Mouse (Mus musculus) testis, postnatal 14 days (tissue): ENCODE results near the gene P4ha1.
"Not testable (repeated sequence)": the region's sequence is repeated elsewhere in the genome, so short reads cannot be mapped to it uniquely, and the experiment has no call there.

Source experiments
- DNase-seq: peaks from one replicate; pipeline ENCODE4 v3.0.0; 2021; ENCODE audit warnings: low spot score

P4ha1 gene

DNA sequence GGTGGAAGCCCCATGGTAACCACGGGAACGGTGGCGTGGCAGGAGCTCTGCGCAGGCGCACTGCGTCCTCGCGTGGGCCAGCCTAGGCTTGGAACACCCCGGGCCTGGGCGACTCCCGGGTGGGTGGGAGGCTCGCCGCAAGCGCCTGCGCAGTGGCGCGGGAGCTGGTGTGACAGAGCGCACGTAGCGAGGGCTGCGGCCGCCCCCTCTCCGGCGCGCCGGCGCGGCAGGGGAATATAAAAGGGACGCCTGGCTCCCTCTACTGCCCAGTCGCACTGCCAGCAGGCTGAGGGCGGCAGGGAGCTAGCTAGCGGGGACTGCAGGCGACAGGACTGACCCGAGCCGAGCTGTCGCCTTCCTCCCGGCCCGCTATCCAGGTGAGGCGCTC is at the start of gene P4ha1:
TSS of gene P4ha1 (plus strand) at position 197 of the 388 bp plus-strand sequence.
- peak; percentile 98 for DNase-seq

DNA sequence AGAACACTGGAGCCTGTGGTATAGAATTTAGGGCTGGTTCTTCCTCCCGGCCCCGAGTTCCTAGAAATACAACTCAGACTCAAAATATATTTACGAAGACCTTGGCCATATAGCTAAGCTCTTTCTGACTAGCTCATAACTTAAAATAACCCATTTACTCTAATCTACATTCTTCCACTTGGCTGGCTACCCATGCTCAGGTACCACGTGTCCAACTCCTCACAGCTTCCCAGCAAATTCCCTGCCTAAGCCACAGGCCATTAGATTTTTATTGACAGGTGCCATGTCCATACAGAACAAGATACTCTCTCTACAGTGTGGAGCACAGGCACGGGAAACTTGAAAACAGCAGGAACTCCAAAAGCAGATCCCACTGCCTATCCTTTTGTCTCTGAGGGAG is 47.4 kb upstream of the P4ha1 start:
- no peak for DNase-seq

DNA sequence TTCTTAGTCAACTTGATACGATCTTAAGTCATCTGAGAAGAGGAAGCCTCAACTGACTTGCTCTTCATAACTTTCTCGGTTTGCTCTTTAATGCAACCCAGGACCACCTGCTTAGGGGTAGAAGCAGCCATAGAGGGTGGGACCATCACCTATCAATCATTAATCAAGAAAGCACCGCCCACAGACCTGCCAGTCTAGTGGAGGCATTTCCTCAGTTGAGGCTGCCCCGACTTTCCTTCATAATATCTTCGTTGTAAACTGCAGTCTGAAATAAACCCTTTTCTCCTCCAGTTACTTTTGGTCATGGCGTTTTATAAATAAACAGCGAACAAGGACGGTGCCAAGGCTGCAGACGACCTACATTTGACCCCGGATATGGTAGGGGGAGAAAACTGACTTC is 46.0 kb upstream of the P4ha1 start:
- no peak for DNase-seq

DNA sequence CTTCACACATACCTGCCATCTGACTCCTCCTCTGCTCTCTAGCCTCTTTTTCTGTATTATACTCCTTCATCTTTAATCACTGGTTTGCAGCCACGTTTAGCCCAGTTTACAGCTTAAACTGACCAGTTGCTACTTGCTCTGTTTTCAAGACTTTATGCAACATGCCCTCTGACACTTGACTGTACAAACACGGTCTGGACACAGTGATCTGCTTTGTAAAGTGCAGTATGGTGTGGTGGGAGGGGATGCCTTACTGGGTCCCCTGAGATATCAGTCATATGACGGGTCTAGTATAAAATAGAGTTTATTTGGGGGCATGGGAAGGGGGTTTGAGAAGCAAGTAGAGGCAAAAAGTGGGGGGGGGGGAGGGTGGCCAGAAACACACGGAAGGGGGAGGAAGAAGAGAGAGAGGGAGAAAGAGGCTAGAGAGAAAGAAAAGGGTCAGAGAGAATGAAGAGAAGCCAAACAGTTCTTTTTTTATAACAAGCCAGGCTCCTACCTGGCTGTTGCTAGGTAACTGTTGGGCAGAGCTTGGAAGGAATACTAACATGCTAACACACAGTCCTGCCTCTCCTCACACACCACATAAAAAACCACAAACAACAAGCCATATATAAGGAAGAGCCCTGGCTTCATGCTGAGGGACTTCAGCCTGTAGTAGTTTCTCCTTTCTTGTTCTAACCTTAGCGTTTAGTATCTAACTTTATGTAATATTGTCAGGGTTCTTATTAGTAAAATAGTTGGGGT is 45.2 kb upstream of the P4ha1 start:
- no peak for DNase-seq

DNA sequence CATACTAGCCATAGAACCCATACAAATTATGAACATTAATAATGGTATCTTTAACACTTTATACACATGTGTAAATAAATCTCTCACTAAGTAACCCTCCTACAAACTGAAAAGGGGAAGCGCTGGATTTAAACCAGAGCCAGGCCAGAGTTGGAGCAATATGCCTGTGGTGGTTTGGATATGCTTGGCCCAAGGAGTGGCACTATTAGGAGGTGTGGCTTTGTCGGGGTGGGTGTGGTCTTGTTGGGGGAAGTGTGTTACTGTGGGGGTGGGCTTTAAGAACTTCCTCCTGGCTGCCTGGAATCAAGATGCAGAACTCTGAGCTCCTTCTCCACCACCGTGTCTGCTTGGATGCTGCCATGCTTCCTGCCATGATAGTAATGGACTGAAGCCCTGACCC is 39.9 kb upstream of the P4ha1 start:
- DNase-seq, result no peak

DNA sequence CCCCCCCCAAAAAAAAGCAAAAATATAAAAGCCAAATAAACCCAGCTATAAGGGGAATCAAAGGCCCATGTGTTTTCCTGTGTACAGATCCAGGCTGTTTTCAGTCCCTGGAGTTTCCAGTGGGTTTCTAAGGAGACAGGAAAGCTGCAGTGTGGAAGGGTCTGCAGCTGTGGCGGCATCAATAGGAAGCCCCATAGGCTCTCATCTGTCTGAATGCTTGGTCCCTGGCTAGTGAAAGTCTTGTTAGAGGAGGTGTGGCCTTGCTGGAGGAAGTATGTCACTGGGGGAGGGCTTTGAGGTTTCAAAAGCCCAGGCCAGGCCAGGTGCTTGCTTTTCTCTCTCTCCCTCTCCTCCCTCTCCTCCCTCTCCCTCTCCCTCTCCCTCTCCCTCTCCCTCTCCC is 39.3 kb upstream of the P4ha1 start:
- DNase-seq, result no peak

DNA sequence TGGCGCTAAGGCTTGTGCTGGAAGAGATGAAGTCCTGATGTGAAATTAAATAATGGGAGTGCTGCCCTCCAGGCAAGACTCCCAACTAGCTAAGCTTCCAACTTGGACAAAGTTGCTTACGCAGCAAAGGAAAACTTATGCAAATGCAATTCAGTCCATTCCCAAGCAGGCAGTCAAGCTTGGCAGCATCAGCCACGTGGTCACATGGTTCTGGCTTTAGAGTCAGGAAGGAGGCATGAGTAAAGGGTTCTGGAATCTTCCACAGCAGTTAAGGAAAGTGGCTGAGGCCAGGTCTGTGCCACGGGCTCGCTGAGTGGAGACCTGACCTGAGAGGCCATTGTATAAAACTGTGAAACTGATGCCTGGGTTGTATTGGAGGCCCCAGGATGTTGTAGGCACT is 37.6 kb upstream of the P4ha1 start:
- DNase-seq, result no peak

DNA sequence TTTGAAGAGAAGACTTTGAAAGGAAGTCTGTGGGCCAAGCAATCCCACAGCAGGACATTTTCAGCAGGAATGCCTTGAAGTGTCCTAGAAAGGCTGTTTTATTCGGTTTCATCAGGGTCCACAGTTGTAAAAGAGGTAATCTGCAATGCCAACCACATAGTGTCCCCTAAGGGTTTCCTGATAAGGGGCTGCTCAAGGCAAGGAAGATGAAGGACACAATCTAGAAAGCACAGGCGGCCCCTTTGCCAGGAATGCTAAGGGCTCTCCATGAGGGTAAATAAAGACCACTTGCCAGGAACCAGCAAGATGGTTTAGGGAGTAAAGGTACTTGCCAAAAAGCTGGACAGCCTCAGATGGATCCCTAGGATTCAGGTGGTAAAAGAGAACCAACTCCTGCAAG is 35.8 kb upstream of the P4ha1 start:
- no peak for DNase-seq

DNA sequence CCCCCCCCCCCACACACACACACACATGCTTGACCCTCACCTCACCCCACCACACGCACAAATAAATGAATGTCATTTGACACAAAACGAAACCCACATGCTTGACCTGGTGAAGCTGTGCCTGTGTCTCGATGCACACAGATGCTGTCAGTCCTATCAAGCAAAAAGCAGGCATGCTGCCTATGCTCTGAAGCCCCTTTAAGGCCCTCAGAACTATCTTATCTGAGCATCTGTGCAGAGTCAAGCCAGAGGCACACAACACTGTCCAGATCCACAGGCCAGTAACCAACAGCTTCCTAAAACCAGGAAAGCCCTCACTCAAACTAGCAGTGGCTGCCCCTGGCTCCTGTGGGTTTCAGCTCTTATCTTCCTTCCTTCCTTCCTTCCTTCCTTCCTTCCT is 35.4 kb upstream of the P4ha1 start:
- no peak for DNase-seq

DNA sequence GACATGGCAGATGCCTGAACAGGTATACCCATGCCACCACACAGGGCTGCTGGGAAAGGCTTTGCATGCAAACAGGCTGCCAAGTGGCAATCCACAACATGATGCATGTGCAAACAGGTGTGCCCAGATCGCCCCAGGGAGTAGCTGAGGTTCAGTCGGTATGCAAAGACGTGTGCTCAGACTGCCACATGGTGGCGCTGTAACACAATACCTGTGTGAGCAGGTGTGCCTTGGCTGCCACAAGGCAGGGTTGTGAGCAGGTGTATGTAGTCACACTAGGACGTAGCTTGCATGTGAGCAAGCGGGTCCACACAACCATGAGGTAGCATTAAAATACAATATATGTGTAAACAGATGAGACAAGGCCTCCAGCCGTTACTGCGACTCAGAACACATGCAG is 34.0 kb upstream of the P4ha1 start:
- no peak for DNase-seq

DNA sequence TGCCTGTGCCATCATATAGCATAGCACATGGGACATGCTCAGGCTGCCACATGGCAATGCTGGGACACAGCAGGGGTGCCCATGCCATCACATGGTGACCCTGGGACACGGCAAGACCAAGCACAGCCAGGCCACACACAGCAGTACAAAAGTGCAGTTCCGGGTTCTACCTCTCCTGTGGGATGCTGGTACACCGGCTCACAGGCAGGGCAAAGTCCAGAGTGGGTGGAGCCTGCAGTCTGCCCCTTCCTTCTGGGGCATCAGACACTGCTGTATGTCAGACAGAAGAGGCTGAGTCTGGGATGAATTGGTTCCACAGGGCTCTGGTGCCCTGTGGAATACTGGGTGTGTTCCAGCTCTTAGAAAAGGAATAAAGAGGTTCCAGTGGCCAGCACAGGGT is 31.6 kb upstream of the P4ha1 start:
- DNase-seq, result no peak

DNA sequence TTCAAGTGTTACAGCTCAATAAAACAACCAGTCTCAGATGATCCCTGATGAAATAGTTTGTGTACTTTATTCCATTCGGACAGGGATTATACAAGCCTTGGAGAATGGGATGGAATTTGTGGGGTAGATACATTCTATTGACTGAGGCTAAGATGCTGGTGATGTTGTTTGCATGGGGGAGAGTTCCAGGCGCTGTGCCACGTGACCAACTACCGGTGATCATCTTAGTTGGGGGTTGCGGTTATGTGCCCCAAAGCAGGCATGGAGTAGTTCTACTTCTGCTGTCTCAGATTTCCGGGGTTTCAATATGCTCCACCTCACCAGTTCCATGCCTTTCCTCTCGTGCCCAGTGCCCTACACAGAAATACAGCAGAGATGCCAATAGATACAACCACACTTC is 31.0 kb upstream of the P4ha1 start:
- no peak for DNase-seq

DNA sequence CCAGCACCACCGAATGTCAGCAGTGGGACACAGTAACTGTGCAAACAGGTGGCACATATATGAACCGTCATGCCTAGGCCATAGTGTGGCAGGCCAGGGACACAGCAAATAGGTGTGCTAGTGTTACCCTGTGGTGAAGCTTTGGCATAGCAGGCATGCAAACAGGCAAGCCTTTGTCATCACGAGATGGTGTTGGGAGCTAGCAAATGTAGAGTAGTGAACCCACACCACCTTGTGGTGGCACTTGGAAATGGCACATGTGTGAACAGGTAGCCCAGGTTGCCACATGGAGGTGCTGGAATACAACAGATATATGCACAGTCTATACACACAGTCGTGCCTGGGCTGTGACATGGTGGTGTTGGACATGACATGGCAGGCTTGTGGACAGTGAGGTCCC is 30.5 kb upstream of the P4ha1 start:
- peak; percentile 40 for DNase-seq

DNA sequence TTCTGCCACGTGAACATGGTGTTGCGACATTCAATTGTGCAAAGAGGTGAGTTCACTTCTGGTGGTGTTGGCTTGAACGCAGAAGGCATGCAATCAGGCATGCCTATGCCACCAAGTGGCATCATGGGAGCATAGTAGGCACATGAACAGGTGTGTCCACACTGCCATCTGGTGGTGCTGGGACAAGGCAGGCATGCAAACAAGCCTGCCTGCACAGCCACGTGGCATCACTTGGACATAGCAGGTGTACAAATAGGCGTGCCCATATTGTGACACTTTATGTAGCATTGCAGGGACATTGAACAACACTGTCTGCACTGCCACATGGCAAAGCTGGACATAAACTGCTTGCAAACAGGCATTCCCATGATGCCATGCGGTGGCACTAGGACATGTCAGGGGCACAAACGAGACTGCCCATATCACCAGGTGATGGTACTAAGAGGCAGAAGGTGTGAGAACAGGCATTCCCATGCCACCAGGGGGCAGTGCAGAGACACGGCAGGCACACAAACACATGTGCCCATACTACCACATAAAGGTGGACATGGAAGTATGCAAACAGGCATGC is 27.8 kb upstream of the P4ha1 start:
- no peak for DNase-seq

DNA sequence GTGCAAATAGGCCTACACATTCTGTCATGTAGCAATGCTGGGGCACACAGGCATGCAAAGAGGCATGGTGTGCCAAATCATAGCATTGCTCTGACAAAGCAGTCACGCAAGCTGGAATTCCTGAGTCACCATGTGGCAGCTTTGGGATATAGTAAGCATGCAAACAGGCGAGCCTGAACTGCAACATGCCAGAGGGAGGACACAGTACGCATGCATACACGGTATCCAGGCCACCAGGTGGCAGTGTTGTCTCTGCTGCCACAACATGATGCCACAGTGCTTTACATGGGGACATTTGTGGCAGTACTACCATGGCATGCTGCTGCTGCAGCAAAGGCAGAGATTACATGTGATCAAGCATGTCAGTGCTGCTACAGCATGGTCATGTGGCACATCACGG is 26.8 kb upstream of the P4ha1 start:
- DNase-seq, result peak; percentile 40

DNA sequence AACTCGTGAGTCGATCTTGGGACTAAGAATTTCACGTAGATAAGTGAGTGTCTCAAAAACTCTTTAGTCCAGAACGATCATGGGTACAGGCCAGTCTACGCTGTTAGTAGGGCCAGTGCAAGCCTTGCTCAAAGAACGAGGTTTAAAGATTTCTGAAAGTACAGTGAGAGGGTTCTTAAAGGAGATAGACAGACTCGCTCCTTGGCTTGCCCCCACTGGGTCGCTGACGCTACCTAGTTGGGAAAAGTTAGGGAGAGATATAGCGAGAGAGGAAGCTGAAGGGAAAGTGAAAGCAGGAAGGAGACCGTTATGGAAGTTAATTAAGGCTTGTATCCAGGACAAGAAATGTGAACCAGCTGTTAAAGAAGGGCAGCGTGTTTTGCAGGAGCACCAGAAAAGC is 20.4 kb upstream of the P4ha1 start:
- not testable (repeated sequence) for DNase-seq

DNA sequence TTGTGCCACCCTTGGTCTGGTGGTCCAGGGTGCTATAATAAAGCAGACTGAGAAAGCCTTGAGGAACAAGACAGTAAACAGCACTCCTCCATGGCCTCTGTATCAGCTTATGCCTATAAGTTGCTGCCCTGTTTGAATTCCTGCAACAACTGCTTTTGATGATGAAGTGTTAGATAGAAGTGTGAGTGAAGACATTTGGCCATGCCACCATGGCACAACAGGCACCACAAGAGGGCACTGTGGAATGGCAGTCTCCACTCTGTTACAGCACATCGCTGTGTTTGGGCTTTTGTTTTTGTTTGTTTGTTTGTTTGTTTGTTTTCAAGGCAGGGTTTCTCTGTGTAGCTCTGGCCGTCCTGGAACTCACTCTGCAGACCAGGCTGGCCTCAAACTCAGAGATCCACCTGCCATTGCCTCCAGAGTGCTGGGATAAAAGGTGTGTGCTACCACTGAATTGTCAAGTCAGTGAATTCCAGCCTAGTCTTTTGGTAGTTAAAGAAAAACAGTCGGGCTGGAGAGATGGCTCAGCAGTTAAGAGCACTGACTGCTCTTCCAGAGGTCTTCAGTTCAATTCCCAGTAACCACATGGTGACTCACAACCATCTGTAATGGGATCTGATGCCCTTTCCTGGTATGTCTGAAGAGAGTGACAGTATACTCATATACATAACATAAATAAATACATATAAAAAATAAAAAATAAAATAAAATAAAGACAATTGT is 13.9 kb upstream of the P4ha1 start:
- no peak for DNase-seq

DNA sequence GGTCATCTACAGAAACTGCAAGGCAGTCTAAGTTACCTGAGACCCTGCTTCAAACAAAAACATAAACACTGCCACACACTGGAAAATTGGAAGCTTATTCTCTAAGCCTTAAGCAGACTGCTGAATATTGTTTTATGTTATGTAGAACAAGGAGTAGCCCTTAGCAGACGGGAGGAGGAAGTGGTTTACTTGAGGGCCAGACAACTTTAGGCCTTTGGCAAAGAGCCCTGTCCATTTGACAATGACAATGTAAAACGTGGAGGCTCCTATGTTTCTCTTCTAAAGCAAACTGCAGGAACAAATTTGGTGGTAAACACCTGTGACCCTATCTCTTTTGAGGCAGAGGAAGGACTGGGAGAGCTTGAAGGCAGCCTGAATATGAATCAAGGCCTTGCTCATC is 13.0 kb upstream of the P4ha1 start:
- DNase-seq, result no peak

DNA sequence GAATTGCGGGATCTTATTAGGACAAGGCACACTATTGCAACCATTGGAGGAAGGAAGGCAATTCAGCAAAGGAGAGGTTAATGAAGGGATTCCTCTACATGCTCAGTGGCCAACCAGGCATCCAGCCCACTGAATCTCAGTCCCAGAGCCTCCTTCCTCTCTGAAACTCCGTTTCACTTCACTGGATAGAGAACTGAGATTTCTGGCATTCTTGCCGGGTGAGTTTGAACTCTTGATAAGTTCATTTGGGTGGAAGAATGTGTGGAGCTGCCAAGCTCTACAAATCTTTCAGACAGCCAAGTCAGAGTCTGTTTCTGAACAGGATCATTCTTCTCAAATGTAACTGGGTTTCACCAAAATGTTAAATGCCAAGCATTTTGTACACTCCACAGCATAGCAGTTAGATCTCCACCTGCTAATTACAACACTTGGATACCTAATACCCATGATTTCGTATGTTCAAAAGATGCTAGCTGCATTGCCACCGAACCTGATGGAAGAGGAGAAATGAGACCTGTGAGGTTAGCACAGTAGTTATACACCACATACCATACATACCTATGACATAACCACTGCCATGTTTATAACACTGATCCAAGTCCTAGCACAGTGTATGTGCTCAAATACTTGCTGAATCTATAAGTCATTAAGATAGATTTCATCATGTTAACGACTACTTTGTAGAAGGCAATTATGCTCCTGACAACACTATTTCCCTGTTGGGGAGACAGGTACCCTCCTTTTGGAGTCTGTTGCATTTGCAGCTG is 12.2 kb upstream of the P4ha1 start:
- DNase-seq, result no peak

DNA sequence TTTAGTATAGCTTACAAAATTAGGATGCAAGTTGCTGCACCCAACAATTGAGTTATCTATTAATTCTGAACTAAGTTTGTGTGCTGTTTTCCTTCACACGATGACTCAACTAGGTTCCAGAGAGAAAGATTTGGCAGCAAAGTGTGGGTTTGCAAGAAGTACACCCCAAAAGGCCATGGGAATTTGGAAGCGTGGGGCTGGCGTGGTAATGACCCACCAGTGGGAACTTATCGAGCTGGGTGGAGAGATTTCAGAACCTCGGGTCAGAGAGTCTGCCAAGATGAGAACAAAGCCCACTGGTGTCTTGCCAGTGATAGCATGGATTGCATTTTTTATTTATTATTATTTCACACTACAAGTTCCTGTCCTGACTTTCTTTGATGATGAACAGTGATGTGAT is 11.2 kb upstream of the P4ha1 start:
- no peak for DNase-seq

DNA sequence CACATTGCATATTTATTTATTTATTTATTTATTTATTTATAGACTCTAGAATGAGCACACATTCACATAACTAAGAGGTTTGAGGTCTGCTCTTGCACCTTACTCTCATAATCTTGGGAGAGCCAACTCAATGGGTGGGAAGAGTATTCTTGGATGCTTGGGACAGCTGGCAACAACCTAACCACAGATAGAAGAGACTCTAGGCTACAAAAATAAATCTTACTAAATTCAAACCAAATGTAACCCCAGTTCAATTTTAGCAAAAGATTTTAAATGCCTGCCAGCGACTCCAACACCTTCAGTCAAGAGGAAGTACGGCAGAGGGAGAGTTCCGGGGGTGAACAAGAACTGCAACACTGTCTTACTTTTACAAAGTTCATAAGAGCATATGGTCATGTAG is 2.0 kb upstream of the P4ha1 start:
- no peak for DNase-seq

DNA sequence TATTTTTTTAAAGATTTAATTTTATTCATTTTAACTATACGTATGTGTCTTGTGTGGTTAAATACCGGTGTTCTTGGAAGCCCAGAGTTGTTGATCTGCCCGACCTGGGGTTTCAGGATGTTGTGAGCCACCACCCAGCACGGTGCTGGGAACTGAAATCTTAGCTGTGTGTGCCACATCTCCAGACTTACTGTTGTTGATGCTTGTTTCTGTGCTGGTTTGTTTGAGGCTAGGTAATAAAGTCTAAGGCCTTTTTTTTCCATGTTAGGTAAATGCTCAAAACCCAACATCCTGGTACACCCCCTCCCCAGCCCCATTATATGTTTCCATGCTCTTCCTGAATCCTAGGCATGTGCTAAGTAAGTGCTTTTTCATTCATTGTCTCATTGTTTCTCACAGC is 825 bp upstream of the P4ha1 start:
- DNase-seq, result no peak
